Mouse (Mus musculus) MEL (cell line): Measurements from ENCODE around the gene Adar. TPM values are rescaled to one million over a fixed set of nuclear protein-coding genes. Genes with fewer than 3 reads are reported as not detected.
A peak's percentile ranks its signal among the peaks of the same experiment; 100 is the strongest.

Experiments used
- DNase-seq: peaks from one replicate; pipeline ENCODE4 v3.0.0; 2011; ENCODE audit warnings: low read depth, low spot score
- H3K27ac ChIP-seq: 2 replicates; pipeline ENCODE4 v1.5.1; 2012; ENCODE audit warnings: low read depth, mild to moderate bottlenecking, control low read depth, low read length, moderate library complexity; ENCODE audit not compliant: control insufficient read depth
- H3K27me3 ChIP-seq, 2 experiments: fragments of 150-350 bp in 1 of 2; sonication (generic) in 1 of 2; 2 replicates each; pipeline ENCODE4 v1.6.1; 2012; ENCODE audit warnings: low read length in 2 of 2, mild to moderate bottlenecking in 2 of 2, improper control_type of control experiment in 1 of 2, moderate library complexity in 1 of 2; ENCODE audit not compliant: insufficient read depth in 2 of 2, control insufficient read depth in 1 of 2
- H3K36me3 ChIP-seq, 2 experiments: 2 replicates each; pipeline ENCODE4 v1.6.1; 2012 to 2014; ENCODE audit warnings: low read length in 2 of 2, improper control_type of control experiment in 1 of 2, inconsistent platforms in 1 of 2, mild to moderate bottlenecking in 1 of 2; ENCODE audit not compliant: insufficient read depth in 2 of 2, control insufficient read depth in 1 of 2
- H3K4me1 ChIP-seq, 2 experiments: fragments of 150-350 bp in 1 of 2; sonication (generic) in 1 of 2; 2 replicates each; pipeline ENCODE4 v1.6.1; 2012; ENCODE audit warnings: low read length in 2 of 2, improper control_type of control experiment in 1 of 2, mild to moderate bottlenecking in 1 of 2; ENCODE audit not compliant: insufficient read depth in 2 of 2, control insufficient read depth in 1 of 2
- H3K4me3 ChIP-seq, 2 experiments: fragments of 150-350 bp in 1 of 2; sonication (generic) in 1 of 2; 2 replicates each; pipeline ENCODE4 v1.5.1; 2012; ENCODE audit warnings: low read depth in 2 of 2, low read length in 2 of 2, mild to moderate bottlenecking in 2 of 2, moderate library complexity in 2 of 2, control low read depth in 1 of 2, improper control_type of control experiment in 1 of 2; ENCODE audit not compliant: control insufficient read depth in 1 of 2, insufficient read depth in 1 of 2
- H3K79me2 ChIP-seq: 2 replicates; pipeline ENCODE4 v1.6.1; 2012; ENCODE audit warnings: mild to moderate bottlenecking, low read length, moderate library complexity; ENCODE audit not compliant: control insufficient read depth, poor library complexity, insufficient read depth
- H3K9ac ChIP-seq: 2 replicates; pipeline ENCODE4 v1.6.1; 2012; ENCODE audit warnings: low read depth, mild to moderate bottlenecking, control low read depth, low read length, moderate library complexity; ENCODE audit not compliant: control insufficient read depth, poor library complexity, severe bottlenecking
- H3K9me3 ChIP-seq: fragments of 150-350 bp; sonication (generic); replicated peaks from 2 replicates; pipeline ENCODE4 v1.6.1; 2012; ENCODE audit warnings: mild to moderate bottlenecking, low read length, improper control_type of control experiment, moderate library complexity; ENCODE audit not compliant: insufficient read depth
- CHD1 ChIP-seq: IDR thresholded peaks from 2 replicates; pipeline ENCODE4 v1.6.1; 2012; ENCODE audit warnings: low read depth, mild to moderate bottlenecking, inconsistent platforms, low read length, improper control_type of control experiment
- CHD2 ChIP-seq: IDR thresholded peaks from 2 replicates; pipeline ENCODE4 v1.6.1; 2011; ENCODE audit warnings: low read length, improper control_type of control experiment
- CTCF ChIP-seq, 3 experiments: IDR thresholded peaks in 2 of 3; conservative IDR thresholded peaks in 1 of 3; 2 replicates each; pipeline ENCODE4 v1.5.1; 2011 to 2012; ENCODE audit warnings: low read length in 3 of 3, low read depth in 2 of 3, mild to moderate bottlenecking in 2 of 3, improper control_type of control experiment in 1 of 3, inconsistent platforms in 1 of 3, mixed read lengths in 1 of 3, moderate library complexity in 1 of 3; ENCODE audit not compliant: control insufficient read depth in 1 of 3, insufficient read depth in 1 of 3, poor library complexity in 1 of 3, severe bottlenecking in 1 of 3
- ETS1 ChIP-seq: IDR thresholded peaks from 2 replicates; pipeline ENCODE4 v1.6.1; 2012; ENCODE audit warnings: low read depth, mild to moderate bottlenecking, inconsistent platforms, low read length, improper control_type of control experiment, moderate library complexity
- GATA1 ChIP-seq: IDR thresholded peaks from 2 replicates; pipeline ENCODE4 v1.6.1; 2011; ENCODE audit warnings: low read depth, low read length, improper control_type of control experiment
- HCFC1 ChIP-seq: IDR thresholded peaks from 2 replicates; pipeline ENCODE4 v1.6.1; 2012; ENCODE audit warnings: low read depth, mild to moderate bottlenecking, inconsistent platforms, low read length, improper control_type of control experiment, moderate library complexity
- JUND ChIP-seq: IDR thresholded peaks from 2 replicates; pipeline ENCODE4 v1.6.1; 2011; ENCODE audit warnings: low read depth, mild to moderate bottlenecking, improper control_type of control experiment, low read length
- MAFK ChIP-seq: IDR thresholded peaks from 2 replicates; pipeline ENCODE4 v1.6.1; 2011; ENCODE audit warnings: low read depth, mild to moderate bottlenecking, low read length, improper control_type of control experiment, borderline replicate concordance
- MAX ChIP-seq: IDR thresholded peaks from 2 replicates; pipeline ENCODE4 v1.6.1; 2011; ENCODE audit warnings: low read length, improper control_type of control experiment
- MAZ ChIP-seq: IDR thresholded peaks from 2 replicates; pipeline ENCODE4 v1.6.1; 2012; ENCODE audit warnings: low read depth, mild to moderate bottlenecking, inconsistent platforms, low read length, improper control_type of control experiment
- MXI1 ChIP-seq: IDR thresholded peaks from 2 replicates; pipeline ENCODE4 v1.6.1; 2011; ENCODE audit warnings: mild to moderate bottlenecking, low read depth, low read length, improper control_type of control experiment
- MYB ChIP-seq: IDR thresholded peaks from 2 replicates; pipeline ENCODE4 v1.6.1; 2011; ENCODE audit warnings: mild to moderate bottlenecking, low read depth, low read length, improper control_type of control experiment
- MYC ChIP-seq: IDR thresholded peaks from 2 replicates; pipeline ENCODE4 v1.6.1; 2011; ENCODE audit warnings: low read depth, mild to moderate bottlenecking, low read length, improper control_type of control experiment, moderate library complexity
- NELFE ChIP-seq: IDR thresholded peaks from 2 replicates; pipeline ENCODE4 v1.6.1; 2011; ENCODE audit warnings: low read depth, low read length, improper control_type of control experiment
- NRF1 ChIP-seq: IDR thresholded peaks from 2 replicates; pipeline ENCODE4 v1.6.1; 2014; ENCODE audit warnings: low read depth, mild to moderate bottlenecking, inconsistent platforms, low read length, improper control_type of control experiment, moderate library complexity; ENCODE audit not compliant: poor library complexity, insufficient read depth, severe bottlenecking
- POLR2A ChIP-seq, 2 experiments: IDR thresholded peaks; 2 replicates each; pipeline ENCODE4 v1.6.1; 2011 to 2012; ENCODE audit warnings: low read length in 2 of 2, mild to moderate bottlenecking in 2 of 2, control low read depth in 1 of 2, improper control_type of control experiment in 1 of 2, low read depth in 1 of 2, moderate library complexity in 1 of 2; ENCODE audit not compliant: control insufficient read depth in 1 of 2, insufficient read depth in 1 of 2, poor library complexity in 1 of 2
- POLR2AphosphoS2 ChIP-seq: IDR thresholded peaks from 2 replicates; pipeline ENCODE4 v1.6.1; 2011; ENCODE audit warnings: low read length, improper control_type of control experiment
- POLR2AphosphoS5 ChIP-seq: IDR thresholded peaks from 2 replicates; pipeline ENCODE4 v1.6.1; 2012; ENCODE audit warnings: low read depth, borderline replicate concordance, mild to moderate bottlenecking, inconsistent platforms, low read length, moderate library complexity, mixed read lengths
- SIN3A ChIP-seq: IDR thresholded peaks from 2 replicates; pipeline ENCODE4 v1.6.1; 2012; ENCODE audit warnings: low read length, improper control_type of control experiment, inconsistent platforms
- SMC3 ChIP-seq: IDR thresholded peaks from 2 replicates; pipeline ENCODE4 v1.6.1; 2011; ENCODE audit warnings: low read depth, low read length, improper control_type of control experiment
- TAL1 ChIP-seq: IDR thresholded peaks from 2 replicates; pipeline ENCODE4 v1.6.1; 2012; ENCODE audit warnings: mild to moderate bottlenecking, inconsistent platforms, low read length, moderate library complexity, mixed read lengths
- TBP ChIP-seq: IDR thresholded peaks from 2 replicates; pipeline ENCODE4 v1.8.0; 2011; ENCODE audit warnings: low read depth, low read length, improper control_type of control experiment
- TCF12 ChIP-seq: IDR thresholded peaks from 2 replicates; pipeline ENCODE4 v1.6.1; 2014; ENCODE audit warnings: low read depth, mild to moderate bottlenecking, inconsistent platforms, low read length, improper control_type of control experiment, moderate library complexity
- UBTF ChIP-seq: IDR thresholded peaks from 2 replicates; pipeline ENCODE4 v1.6.1; 2012; ENCODE audit warnings: low read depth, mild to moderate bottlenecking, inconsistent platforms, low read length, improper control_type of control experiment, moderate library complexity, borderline replicate concordance; ENCODE audit not compliant: insufficient read depth
- USF1 ChIP-seq: IDR thresholded peaks from 2 replicates; pipeline ENCODE4 v1.6.1; 2014; ENCODE audit warnings: low read depth, mild to moderate bottlenecking, inconsistent platforms, low read length, improper control_type of control experiment, moderate library complexity
- USF2 ChIP-seq, 2 experiments: IDR thresholded peaks; 2 replicates each; pipeline ENCODE4 v1.6.1; 2011 to 2012; ENCODE audit warnings: improper control_type of control experiment in 2 of 2, low read length in 2 of 2, borderline replicate concordance in 1 of 2, inconsistent platforms in 1 of 2, low read depth in 1 of 2, mild to moderate bottlenecking in 1 of 2; ENCODE audit not compliant: insufficient read depth in 1 of 2
- ZKSCAN1 ChIP-seq: IDR thresholded peaks from 2 replicates; pipeline ENCODE4 v1.6.1; 2012; ENCODE audit warnings: low read depth, mild to moderate bottlenecking, inconsistent platforms, low read length, improper control_type of control experiment, moderate library complexity
- ZMIZ1 ChIP-seq: IDR thresholded peaks from 2 replicates; pipeline ENCODE4 v1.6.1; 2012; ENCODE audit warnings: low read depth, mild to moderate bottlenecking, inconsistent platforms, low read length, improper control_type of control experiment, moderate library complexity
- ZNF384 ChIP-seq: IDR thresholded peaks from 2 replicates; pipeline ENCODE4 v1.6.1; 2012; ENCODE audit warnings: low read depth, mild to moderate bottlenecking, inconsistent platforms, low read length, improper control_type of control experiment
- polyA plus RNA-seq, 2 experiments: library from polyadenylated mRNA; stranded (reverse) in 1 of 2; unstranded in 1 of 2; fragments of >175 nt in 1 of 2; fragments of >200 nt in 1 of 2; gene quantifications; 2 replicates each; pipeline versions ENCODE4 v1.2.1 to v1.2.4; 2012; ENCODE audit warnings: low replicate concordance in 2 of 2, low read depth in 1 of 2; ENCODE audit not compliant: insufficient read length in 2 of 2, insufficient read depth in 1 of 2, missing spikeins in 1 of 2
- total RNA-seq: library from RNA; depleted of rRNA; stranded (reverse); fragments of 300-350 nt; gene quantifications from 2 replicates; pipeline ENCODE4 v1.2.3, GENCODE M21; 2012

The Adar gene
- total and polyA plus RNA-seq, 3 experiments, result 26.7 to 124 (median 45.1) TPM

DNA sequence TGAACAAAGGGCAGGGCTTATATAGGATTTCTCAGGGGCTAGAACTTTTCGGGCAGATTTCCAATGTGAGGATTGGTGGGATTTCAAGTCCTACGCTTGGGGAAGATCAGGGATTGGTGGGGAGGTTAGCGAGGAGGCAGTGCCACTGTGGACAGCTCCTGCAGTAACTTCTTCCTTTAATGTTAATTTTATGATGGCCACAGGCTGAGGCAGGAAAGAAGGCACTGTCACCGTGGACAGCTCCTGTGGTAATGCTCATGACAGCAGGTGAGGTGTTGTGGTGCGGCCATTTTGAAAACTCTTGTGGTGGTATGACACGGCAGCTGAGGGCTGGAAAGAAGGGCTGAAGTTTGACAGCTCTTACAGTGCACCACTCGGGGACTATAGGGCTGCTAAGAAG is 54.8 kb downstream of the Adar start:
- DNase-seq, result peak; percentile 62
- H3K9ac ChIP-seq, result no peak overlapping the region
- H3K9me3 ChIP-seq, result no peaks in the 10 kb centered on the region
- peaks cover 20 to 24% of the 10 kb centered on the region in 2 experiments for H3K4me1 ChIP-seq
- no peaks in the 10 kb centered on the region for H3K27me3 ChIP-seq
- no peak overlapping the region for H3K27ac ChIP-seq
- H3K36me3 ChIP-seq, result peaks cover 0 to 26% of the 10 kb centered on the region in 2 experiments; a peak in 2 of 4 replicates
- no peak overlapping the region for H3K4me3 ChIP-seq
- TF ChIP-seq MXI1 (peak; percentile 96), MAZ (no peak), ETS1 (0 out of 2 replicates have a peak, but pooled peaks have one; percentile 17), SIN3A (peak; percentile 95), MAX (peak; percentile 65)
- peaks cover 29% of the 10 kb centered on the region for H3K79me2 ChIP-seq

DNA sequence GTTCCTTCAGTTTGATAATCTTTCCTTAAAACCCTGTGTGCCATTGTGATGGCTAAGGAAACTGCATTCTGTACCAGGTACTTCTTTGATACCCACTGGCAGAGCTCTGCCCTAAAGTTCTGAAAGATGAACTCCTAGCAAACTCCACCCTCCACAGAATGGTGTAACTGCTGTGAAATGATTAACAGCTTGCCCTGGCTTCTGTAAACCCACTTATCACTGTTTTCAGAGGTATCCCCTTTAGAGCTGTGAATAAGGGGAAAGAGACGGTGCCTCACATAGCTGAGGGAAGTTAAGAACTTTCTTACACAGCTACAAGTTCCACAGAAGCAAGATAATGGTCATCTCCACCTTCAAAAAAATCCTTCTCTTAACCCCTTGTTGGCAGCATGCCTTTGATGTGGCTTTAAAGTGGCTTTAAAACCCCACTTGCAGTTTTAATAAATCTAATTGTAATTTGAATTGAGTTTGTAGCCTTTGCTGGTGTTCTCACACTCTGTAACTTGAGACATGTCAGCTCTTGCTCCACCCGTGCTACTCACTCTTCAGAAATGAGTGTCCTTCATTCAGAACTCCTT is 55.7 kb downstream of the Adar start:
- Histone ChIP-seq H3K4me3 (peak overlapping the region; percentile 1 to 30; a peak in 2 of 4 replicates), H3K27me3 (no peaks in the 10 kb centered on the region), H3K9ac (peak overlapping the region; percentile 78), H3K36me3 (peaks cover 0 to 36% of the 10 kb centered on the region in 2 experiments; a peak in 3 of 4 replicates), H3K9me3 (no peaks in the 10 kb centered on the region), H3K27ac (peak overlapping the region; percentile 82), H3K4me1 (peaks cover 22 to 34% of the 10 kb centered on the region in 2 experiments), H3K79me2 (peaks cover 38% of the 10 kb centered on the region)
- DNase-seq, result peak; percentile 82
- TF ChIP-seq TCF12 (peak; percentile 54; the same call in 1 of the 2 replicates), CHD2 (no peak), GATA1 (peak; percentile 64), CTCF (IDR thresholded peaks at IDR 0.05 in 2 of 3, conservative IDR thresholded peaks at IDR 0.05 in 1 of 3; ENCODE audit: control insufficient read depth in 1 of 3, insufficient read depth in 1 of 3, low read depth in 2 of 3, low read length in 3 of 3, poor library complexity in 1 of 3, severe bottlenecking in 1 of 3) (no peak; a peak in 1 of 6 replicates), SIN3A (peak; percentile 33; the same call in 1 of the 2 replicates), ZNF384 (peak; percentile 66), ZMIZ1 (no peak), NELFE (no peak), ETS1 (0 out of 2 replicates have a peak, but pooled peaks have one; percentile 23), MYC (0 out of 2 replicates have a peak, but pooled peaks have one; percentile 38), ZKSCAN1 (no peak), POLR2AphosphoS2 (peak; percentile 76), NRF1 (no peak), JUND (0 out of 2 replicates have a peak, but pooled peaks have one; percentile 15), POLR2A (IDR thresholded peaks at IDR 0.05; ENCODE audit: control insufficient read depth in 1 of 2, insufficient read depth in 1 of 2, low read depth in 1 of 2, low read length in 2 of 2, poor library complexity in 1 of 2) (0 out of 4 replicates have a peak, but pooled peaks of 1 of the 2 experiments have one; percentile 36), HCFC1 (no peak), SMC3 (no peak), TAL1 (peak; percentile 68), MAZ (no peak), MXI1 (peak; percentile 67; the same call in 1 of the 2 replicates), MYB (no peak), USF2 (IDR thresholded peaks at IDR 0.05; ENCODE audit: borderline replicate concordance in 1 of 2, insufficient read depth in 1 of 2, low read depth in 1 of 2, low read length in 2 of 2) (0 out of 4 replicates have a peak, but pooled peaks of 1 of the 2 experiments have one; percentile 10), TBP (no peak), POLR2AphosphoS5 (no peak), MAFK (no peak), CHD1 (0 out of 2 replicates have a peak, but pooled peaks have one; percentile 42), USF1 (peak; percentile 5; the same call in 1 of the 2 replicates), UBTF (no peak)
